Mouse (Mus musculus): Measurements from ENCODE around the gene Rabl3. TPM values are rescaled to one million over a fixed set of nuclear protein-coding genes. Genes with fewer than 3 reads are reported as not detected.

Gene Rabl3
- polyA plus RNA-seq, 1 experiment = 0.94 TPM

DNA sequence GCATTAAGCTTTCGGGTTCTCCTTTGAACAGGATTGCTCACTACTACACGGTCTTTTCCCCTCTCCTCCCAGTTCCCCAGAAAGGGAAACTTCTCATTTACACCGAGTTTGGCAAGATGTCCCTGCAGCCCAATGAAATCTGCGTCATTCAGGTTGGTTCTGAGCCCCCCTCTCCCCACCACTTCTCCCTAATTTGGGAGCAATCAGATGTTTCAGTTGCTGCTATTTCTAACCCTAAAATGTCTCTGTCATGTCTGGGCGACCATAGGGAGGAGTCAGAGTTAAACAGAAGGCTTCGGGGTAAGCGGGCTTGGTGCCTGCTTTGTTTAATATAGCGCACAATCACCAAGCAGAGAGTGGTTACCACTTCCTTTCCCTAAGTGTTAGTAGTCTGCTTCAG, 76.4 kb downstream of the Rabl3 start:
- Histone ChIP-seq H3K36me3 (ENCODE audit: control insufficient read depth, insufficient read depth, low read length) (no peaks in the 10 kb centered on the region), H3K4me1 (ENCODE audit: control insufficient read depth, insufficient read depth, insufficient read length) (no peaks in the 10 kb centered on the region), H3K4me3 (ENCODE audit: extremely low read depth, insufficient read depth, insufficient read length) (no peak overlapping the region), H3K27ac (ENCODE audit: insufficient read depth, low read length) (no peak overlapping the region), H3K27me3 (ENCODE audit: control insufficient read depth, insufficient read depth, low read length) (no peaks in the 10 kb centered on the region; the same call in 1 of the 2 replicates)
- WGBS = 35% methylated on average over 8 of the region's 8 CpGs
- no peak for TF ChIP-seq POLR2A (IDR thresholded peaks at IDR 0.05; ENCODE audit: low read depth, low read length)
- no peak for TF ChIP-seq CTCF (IDR thresholded peaks at IDR 0.05; ENCODE audit: extremely low read depth, insufficient read depth, insufficient read length, insufficient replicate concordance)
- no peak for DNase-seq (ENCODE audit: low read depth in 1 of 2, low spot score in 2 of 2)

- no peak for TF ChIP-seq CTCF (IDR thresholded peaks at IDR 0.05; ENCODE audit: extremely low read depth, insufficient read depth, insufficient read length, insufficient replicate concordance)
- no peak for TF ChIP-seq POLR2A (IDR thresholded peaks at IDR 0.05; ENCODE audit: low read depth, low read length)
- no peaks in the 10 kb centered on the region; the same call in 1 of the 2 replicates for H3K27me3 ChIP-seq (ENCODE audit: control insufficient read depth, insufficient read depth, low read length)
- no peaks in the 10 kb centered on the region for H3K36me3 ChIP-seq (ENCODE audit: control insufficient read depth, insufficient read depth, low read length)
- WGBS = 58% methylated on average over 3 of the region's 3 CpGs
- H3K4me1 ChIP-seq (ENCODE audit: control insufficient read depth, insufficient read depth, insufficient read length) = no peaks in the 10 kb centered on the region
- DNase-seq (ENCODE audit: low read depth in 1 of 2, low spot score in 2 of 2) = no peak
- H3K4me3 ChIP-seq (ENCODE audit: extremely low read depth, insufficient read depth, insufficient read length) = no peak overlapping the region
- H3K27ac ChIP-seq (ENCODE audit: insufficient read depth, low read length) = no peak overlapping the region
These were observed 78.0 kb downstream of the Rabl3 start for GRCm38 (mm10) chr16:37617695-37618094.

Other genes with a start within 250 kb of the Rabl3 start
- not detected in 2 replicates for gene Stxbp5l, start 154.9 kb upstream of the Rabl3 start, polyA plus RNA-seq (2012; rRNA removed)
- gene Gtf2e1, start 96 bp upstream of the Rabl3 start, polyA plus RNA-seq (2012; rRNA removed) = 3.4 and 3.7 TPM in 2 replicates
- 0.08 and 0.09 TPM in 2 replicates for gene Hgd, start 40.3 kb downstream of the Rabl3 start, polyA plus RNA-seq (2012; rRNA removed)
- 16.0 and 33.0 TPM in 2 replicates for gene Ndufb4, start 114.6 kb downstream of the Rabl3 start, polyA plus RNA-seq (2012; rRNA removed)
- gene Fstl1, start 237.0 kb downstream of the Rabl3 start, polyA plus RNA-seq (2012; rRNA removed) = 10.3 and 11.5 TPM in 2 replicates